Mouse (Mus musculus) MEL (cell line): Measurements from ENCODE around the gene Loxl1. TPM values are rescaled to one million over a fixed set of nuclear protein-coding genes. Genes with fewer than 3 reads are reported as not detected.

Experiments
- DNase-seq: peaks from one replicate; pipeline ENCODE4 v3.0.0; 2011; ENCODE audit warnings: low read depth, low spot score
- H3K27ac ChIP-seq: 2 replicates; pipeline ENCODE4 v1.5.1; 2012; ENCODE audit warnings: low read depth, mild to moderate bottlenecking, control low read depth, low read length, moderate library complexity; ENCODE audit not compliant: control insufficient read depth
- H3K27me3 ChIP-seq, 2 experiments: fragments of 150-350 bp in 1 of 2; sonication (generic) in 1 of 2; 2 replicates each; pipeline ENCODE4 v1.6.1; 2012; ENCODE audit warnings: low read length in 2 of 2, mild to moderate bottlenecking in 2 of 2, improper control_type of control experiment in 1 of 2, moderate library complexity in 1 of 2; ENCODE audit not compliant: insufficient read depth in 2 of 2, control insufficient read depth in 1 of 2
- H3K36me3 ChIP-seq, 2 experiments: 2 replicates each; pipeline ENCODE4 v1.6.1; 2012 to 2014; ENCODE audit warnings: low read length in 2 of 2, improper control_type of control experiment in 1 of 2, inconsistent platforms in 1 of 2, mild to moderate bottlenecking in 1 of 2; ENCODE audit not compliant: insufficient read depth in 2 of 2, control insufficient read depth in 1 of 2
- H3K4me1 ChIP-seq, 2 experiments: fragments of 150-350 bp in 1 of 2; sonication (generic) in 1 of 2; 2 replicates each; pipeline ENCODE4 v1.6.1; 2012; ENCODE audit warnings: low read length in 2 of 2, improper control_type of control experiment in 1 of 2, mild to moderate bottlenecking in 1 of 2; ENCODE audit not compliant: insufficient read depth in 2 of 2, control insufficient read depth in 1 of 2
- H3K4me3 ChIP-seq, 2 experiments: fragments of 150-350 bp in 1 of 2; sonication (generic) in 1 of 2; 2 replicates each; pipeline ENCODE4 v1.5.1; 2012; ENCODE audit warnings: low read depth in 2 of 2, low read length in 2 of 2, mild to moderate bottlenecking in 2 of 2, moderate library complexity in 2 of 2, control low read depth in 1 of 2, improper control_type of control experiment in 1 of 2; ENCODE audit not compliant: control insufficient read depth in 1 of 2, insufficient read depth in 1 of 2
- H3K79me2 ChIP-seq: 2 replicates; pipeline ENCODE4 v1.6.1; 2012; ENCODE audit warnings: mild to moderate bottlenecking, low read length, moderate library complexity; ENCODE audit not compliant: control insufficient read depth, poor library complexity, insufficient read depth
- H3K9ac ChIP-seq: 2 replicates; pipeline ENCODE4 v1.6.1; 2012; ENCODE audit warnings: low read depth, mild to moderate bottlenecking, control low read depth, low read length, moderate library complexity; ENCODE audit not compliant: control insufficient read depth, poor library complexity, severe bottlenecking
- H3K9me3 ChIP-seq: fragments of 150-350 bp; sonication (generic); replicated peaks from 2 replicates; pipeline ENCODE4 v1.6.1; 2012; ENCODE audit warnings: mild to moderate bottlenecking, low read length, improper control_type of control experiment, moderate library complexity; ENCODE audit not compliant: insufficient read depth
- BHLHE40 ChIP-seq: IDR thresholded peaks from 2 replicates; pipeline ENCODE4 v1.6.1; 2012; ENCODE audit warnings: low read depth, mild to moderate bottlenecking, inconsistent platforms, low read length, improper control_type of control experiment, borderline replicate concordance
- CHD1 ChIP-seq: IDR thresholded peaks from 2 replicates; pipeline ENCODE4 v1.6.1; 2012; ENCODE audit warnings: low read depth, mild to moderate bottlenecking, inconsistent platforms, low read length, improper control_type of control experiment
- CHD2 ChIP-seq: IDR thresholded peaks from 2 replicates; pipeline ENCODE4 v1.6.1; 2011; ENCODE audit warnings: low read length, improper control_type of control experiment
- CTCF ChIP-seq, 3 experiments: IDR thresholded peaks in 2 of 3; conservative IDR thresholded peaks in 1 of 3; 2 replicates each; pipeline ENCODE4 v1.5.1; 2011 to 2012; ENCODE audit warnings: low read length in 3 of 3, low read depth in 2 of 3, mild to moderate bottlenecking in 2 of 3, improper control_type of control experiment in 1 of 3, inconsistent platforms in 1 of 3, mixed read lengths in 1 of 3, moderate library complexity in 1 of 3; ENCODE audit not compliant: control insufficient read depth in 1 of 3, insufficient read depth in 1 of 3, poor library complexity in 1 of 3, severe bottlenecking in 1 of 3
- E2F4 ChIP-seq: IDR thresholded peaks from 2 replicates; pipeline ENCODE4 v1.6.1; 2011; ENCODE audit warnings: low read depth, low read length, improper control_type of control experiment, borderline replicate concordance
- EP300 ChIP-seq, 2 experiments: IDR thresholded peaks; 2 replicates each; pipeline ENCODE4 v1.6.1; 2011; ENCODE audit warnings: improper control_type of control experiment in 2 of 2, low read length in 2 of 2, low read depth in 1 of 2, mild to moderate bottlenecking in 1 of 2
- ETS1 ChIP-seq: IDR thresholded peaks from 2 replicates; pipeline ENCODE4 v1.6.1; 2012; ENCODE audit warnings: low read depth, mild to moderate bottlenecking, inconsistent platforms, low read length, improper control_type of control experiment, moderate library complexity
- GATA1 ChIP-seq: IDR thresholded peaks from 2 replicates; pipeline ENCODE4 v1.6.1; 2011; ENCODE audit warnings: low read depth, low read length, improper control_type of control experiment
- JUND ChIP-seq: IDR thresholded peaks from 2 replicates; pipeline ENCODE4 v1.6.1; 2011; ENCODE audit warnings: low read depth, mild to moderate bottlenecking, improper control_type of control experiment, low read length
- KAT2A ChIP-seq: conservative IDR thresholded peaks from 2 replicates; pipeline ENCODE4 v1.6.1; 2012; ENCODE audit warnings: low read depth, low read length, improper control_type of control experiment, inconsistent platforms
- MAX ChIP-seq: IDR thresholded peaks from 2 replicates; pipeline ENCODE4 v1.6.1; 2011; ENCODE audit warnings: low read length, improper control_type of control experiment
- MXI1 ChIP-seq: IDR thresholded peaks from 2 replicates; pipeline ENCODE4 v1.6.1; 2011; ENCODE audit warnings: mild to moderate bottlenecking, low read depth, low read length, improper control_type of control experiment
- MYB ChIP-seq: IDR thresholded peaks from 2 replicates; pipeline ENCODE4 v1.6.1; 2011; ENCODE audit warnings: mild to moderate bottlenecking, low read depth, low read length, improper control_type of control experiment
- MYC ChIP-seq: IDR thresholded peaks from 2 replicates; pipeline ENCODE4 v1.6.1; 2011; ENCODE audit warnings: low read depth, mild to moderate bottlenecking, low read length, improper control_type of control experiment, moderate library complexity
- NRF1 ChIP-seq: IDR thresholded peaks from 2 replicates; pipeline ENCODE4 v1.6.1; 2014; ENCODE audit warnings: low read depth, mild to moderate bottlenecking, inconsistent platforms, low read length, improper control_type of control experiment, moderate library complexity; ENCODE audit not compliant: poor library complexity, insufficient read depth, severe bottlenecking
- POLR2A ChIP-seq, 2 experiments: IDR thresholded peaks; 2 replicates each; pipeline ENCODE4 v1.6.1; 2011 to 2012; ENCODE audit warnings: low read length in 2 of 2, mild to moderate bottlenecking in 2 of 2, control low read depth in 1 of 2, improper control_type of control experiment in 1 of 2, low read depth in 1 of 2, moderate library complexity in 1 of 2; ENCODE audit not compliant: control insufficient read depth in 1 of 2, insufficient read depth in 1 of 2, poor library complexity in 1 of 2
- POLR2AphosphoS2 ChIP-seq: IDR thresholded peaks from 2 replicates; pipeline ENCODE4 v1.6.1; 2011; ENCODE audit warnings: low read length, improper control_type of control experiment
- POLR2AphosphoS5 ChIP-seq: IDR thresholded peaks from 2 replicates; pipeline ENCODE4 v1.6.1; 2012; ENCODE audit warnings: low read depth, borderline replicate concordance, mild to moderate bottlenecking, inconsistent platforms, low read length, moderate library complexity, mixed read lengths
- RAD21 ChIP-seq: IDR thresholded peaks from 2 replicates; pipeline ENCODE4 v1.6.1; 2011; ENCODE audit warnings: mild to moderate bottlenecking, low read depth, low read length, improper control_type of control experiment
- SIN3A ChIP-seq: IDR thresholded peaks from 2 replicates; pipeline ENCODE4 v1.6.1; 2012; ENCODE audit warnings: low read length, improper control_type of control experiment, inconsistent platforms
- TAL1 ChIP-seq: IDR thresholded peaks from 2 replicates; pipeline ENCODE4 v1.6.1; 2012; ENCODE audit warnings: mild to moderate bottlenecking, inconsistent platforms, low read length, moderate library complexity, mixed read lengths
- TBP ChIP-seq: IDR thresholded peaks from 2 replicates; pipeline ENCODE4 v1.8.0; 2011; ENCODE audit warnings: low read depth, low read length, improper control_type of control experiment
- TCF12 ChIP-seq: IDR thresholded peaks from 2 replicates; pipeline ENCODE4 v1.6.1; 2014; ENCODE audit warnings: low read depth, mild to moderate bottlenecking, inconsistent platforms, low read length, improper control_type of control experiment, moderate library complexity
- UBTF ChIP-seq: IDR thresholded peaks from 2 replicates; pipeline ENCODE4 v1.6.1; 2012; ENCODE audit warnings: low read depth, mild to moderate bottlenecking, inconsistent platforms, low read length, improper control_type of control experiment, moderate library complexity, borderline replicate concordance; ENCODE audit not compliant: insufficient read depth
- USF1 ChIP-seq: IDR thresholded peaks from 2 replicates; pipeline ENCODE4 v1.6.1; 2014; ENCODE audit warnings: low read depth, mild to moderate bottlenecking, inconsistent platforms, low read length, improper control_type of control experiment, moderate library complexity
- ZKSCAN1 ChIP-seq: IDR thresholded peaks from 2 replicates; pipeline ENCODE4 v1.6.1; 2012; ENCODE audit warnings: low read depth, mild to moderate bottlenecking, inconsistent platforms, low read length, improper control_type of control experiment, moderate library complexity
- ZMIZ1 ChIP-seq: IDR thresholded peaks from 2 replicates; pipeline ENCODE4 v1.6.1; 2012; ENCODE audit warnings: low read depth, mild to moderate bottlenecking, inconsistent platforms, low read length, improper control_type of control experiment, moderate library complexity
- ZNF384 ChIP-seq: IDR thresholded peaks from 2 replicates; pipeline ENCODE4 v1.6.1; 2012; ENCODE audit warnings: low read depth, mild to moderate bottlenecking, inconsistent platforms, low read length, improper control_type of control experiment
- polyA plus RNA-seq, 2 experiments: library from polyadenylated mRNA; stranded (reverse) in 1 of 2; unstranded in 1 of 2; fragments of >175 nt in 1 of 2; fragments of >200 nt in 1 of 2; gene quantifications; 2 replicates each; pipeline versions ENCODE4 v1.2.1 to v1.2.4; 2012; ENCODE audit warnings: low replicate concordance in 2 of 2, low read depth in 1 of 2; ENCODE audit not compliant: insufficient read length in 2 of 2, insufficient read depth in 1 of 2, missing spikeins in 1 of 2
- total RNA-seq: library from RNA; depleted of rRNA; stranded (reverse); fragments of 300-350 nt; gene quantifications from 2 replicates; pipeline ENCODE4 v1.2.3, GENCODE M21; 2012

Gene Loxl1
- total and polyA plus RNA-seq, 3 experiments, result not detected

DNA sequence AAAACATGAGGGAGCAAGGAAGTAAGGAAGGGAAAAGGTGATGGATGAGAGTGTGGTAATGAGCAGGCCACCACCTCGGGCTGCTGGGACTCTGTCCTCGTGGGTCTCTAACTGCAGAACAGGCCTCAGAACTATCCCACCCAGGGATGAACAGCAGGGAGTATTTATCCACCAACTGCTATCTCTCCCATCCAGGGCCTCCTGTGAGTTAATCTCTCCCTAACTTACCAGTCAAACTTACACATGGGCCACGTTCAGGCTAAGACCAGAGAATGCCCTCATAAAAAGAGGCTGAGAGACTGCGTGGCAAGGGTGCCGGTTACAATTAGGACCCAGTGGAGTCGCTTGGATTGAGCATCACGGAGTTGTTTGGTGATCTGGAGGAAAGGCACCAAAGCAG, 33.0 kb upstream of the Loxl1 start:
- Histone ChIP-seq H3K4me3 (no peak overlapping the region), H3K79me2 (no peaks in the 10 kb centered on the region), H3K27ac (no peak overlapping the region), H3K4me1 (peaks cover 0 to 4% of the 10 kb centered on the region in 2 experiments; a peak in 2 of 4 replicates), H3K36me3 (peaks cover 0 to 2% of the 10 kb centered on the region in 2 experiments; a peak in 1 of 4 replicates), H3K9ac (no peak overlapping the region), H3K9me3 (no peaks in the 10 kb centered on the region), H3K27me3 (no peaks in the 10 kb centered on the region)
- DNase-seq, result no peak
- TF ChIP-seq POLR2AphosphoS2 (no peak), ZNF384 (no peak), GATA1 (0 out of 2 replicates have a peak, but pooled peaks have one; percentile 9), TCF12 (peak; percentile 54; the same call in 1 of the 2 replicates), POLR2A (IDR thresholded peaks at IDR 0.05; ENCODE audit: control insufficient read depth in 1 of 2, insufficient read depth in 1 of 2, low read depth in 1 of 2, low read length in 2 of 2, poor library complexity in 1 of 2) (no peak), RAD21 (no peak), BHLHE40 (no peak), MAX (no peak), EP300 (IDR thresholded peaks at IDR 0.05; ENCODE audit: low read depth in 1 of 2, low read length in 2 of 2) (peak in 1 of 2 experiments; percentile 51; a peak in 2 of 4 replicates), ETS1 (no peak)

DNA sequence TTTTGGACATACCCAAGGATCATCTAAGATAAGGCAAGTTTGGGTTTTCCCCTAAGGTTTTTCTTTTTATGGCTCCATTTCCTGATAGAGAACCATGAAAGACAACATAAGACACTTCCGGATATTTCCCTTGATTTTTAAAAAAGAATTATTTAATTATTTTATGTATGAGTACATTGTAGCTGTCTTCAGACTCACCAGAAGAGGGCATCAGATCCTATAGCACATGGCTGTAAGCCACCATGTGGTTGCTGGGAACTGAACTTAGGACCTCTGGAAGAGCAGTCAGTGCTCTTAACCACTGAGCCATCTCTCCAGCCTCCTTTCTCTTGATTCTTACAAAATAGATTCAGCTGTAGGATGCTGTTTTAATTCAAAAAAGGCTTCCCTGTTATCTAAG, 28.8 kb upstream of the Loxl1 start:
- peak; percentile 20 for DNase-seq
- no peaks in the 10 kb centered on the region for H3K79me2 ChIP-seq
- peaks cover 0 to 10% of the 10 kb centered on the region in 2 experiments; a peak in 3 of 4 replicates for H3K4me1 ChIP-seq
- no peak for TF ChIP-seq KAT2A
- TF ChIP-seq MYB, result no peak
- TF ChIP-seq E2F4, result no peak
- TF ChIP-seq SIN3A, result no peak
- no peak for TF ChIP-seq NRF1
- no peak for TF ChIP-seq CHD2
- TF ChIP-seq POLR2AphosphoS5, result no peak
- TF ChIP-seq JUND, result no peak
- no peak for TF ChIP-seq TAL1
- TF ChIP-seq GATA1, result no peak
- TF ChIP-seq ZKSCAN1, result no peak
- TF ChIP-seq MYC, result peak; percentile 90
- TF ChIP-seq CTCF (IDR thresholded peaks at IDR 0.05 in 2 of 3, conservative IDR thresholded peaks at IDR 0.05 in 1 of 3; ENCODE audit: control insufficient read depth in 1 of 3, insufficient read depth in 1 of 3, low read depth in 2 of 3, low read length in 3 of 3, poor library complexity in 1 of 3, severe bottlenecking in 1 of 3), result peak in 1 of 3 experiments; percentile 28; a peak in 2 of 6 replicates
- no peak for TF ChIP-seq CHD1
- no peak for TF ChIP-seq ZMIZ1
- TF ChIP-seq UBTF, result no peak
- TF ChIP-seq MXI1, result no peak
- TF ChIP-seq USF1, result no peak
- TF ChIP-seq TBP, result 0 out of 2 replicates have a peak, but pooled peaks have one; percentile 32
- TF ChIP-seq RAD21, result no peak
- H3K27me3 ChIP-seq, result no peaks in the 10 kb centered on the region
- H3K27ac ChIP-seq, result no peak overlapping the region
- H3K9ac ChIP-seq, result no peak overlapping the region
- no peak overlapping the region for H3K4me3 ChIP-seq
- H3K36me3 ChIP-seq, result peaks cover 2 to 13% of the 10 kb centered on the region in 2 experiments; a peak in 3 of 4 replicates
- no peaks in the 10 kb centered on the region for H3K9me3 ChIP-seq
